Mouse (Mus musculus): ENCODE data around the gene Fyb.

DNA sequence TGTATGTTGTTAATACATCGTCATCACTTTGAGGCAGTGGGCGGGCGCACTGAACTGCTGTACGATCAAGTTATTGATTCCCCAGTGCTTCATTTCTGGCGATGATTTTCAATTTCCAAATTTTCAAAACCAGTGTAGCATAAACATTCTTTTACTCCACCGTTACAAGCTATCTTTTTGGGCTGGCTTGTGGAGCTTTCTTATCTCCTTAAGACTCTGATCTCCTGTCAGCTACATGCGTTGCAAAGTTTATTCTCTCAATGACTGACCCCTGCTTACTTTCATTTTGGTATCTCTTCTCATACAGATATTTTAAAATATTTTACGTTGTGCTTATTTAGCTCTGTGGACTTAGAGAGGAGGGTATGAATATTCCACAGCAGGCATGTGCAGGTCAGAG, 11.9 kb downstream of the Fyb start:
- TF ChIP-seq GATA1 (IDR thresholded peaks at IDR 0.05; ENCODE audit: borderline replicate concordance, low read length): no peak
- no peak for TF ChIP-seq FLI1 (IDR thresholded peaks at IDR 0.05; ENCODE audit: low read length)
